Mouse (Mus musculus) thymus, postnatal 0 days (tissue): ENCODE results near the gene Lrit3. TPM values are rescaled to one million over a fixed set of nuclear protein-coding genes. Genes with fewer than 3 reads are reported as not detected.

Source experiments
- DNase-seq: peaks from one replicate; pipeline ENCODE4 v3.0.0-alpha.2; 2015; ENCODE audit warnings: low spot score
- polyA plus RNA-seq: library from polyadenylated mRNA; unstranded; fragments of >200 nt; fragmentation: Nextera tagmentation; extraction: Ambion mirVana; gene quantifications from 2 replicates; pipeline ENCODE4 v1.2.1, GENCODE M21; 2015

The Lrit3 gene
- polyA plus RNA-seq, result not detected in 2 replicates

DNA sequence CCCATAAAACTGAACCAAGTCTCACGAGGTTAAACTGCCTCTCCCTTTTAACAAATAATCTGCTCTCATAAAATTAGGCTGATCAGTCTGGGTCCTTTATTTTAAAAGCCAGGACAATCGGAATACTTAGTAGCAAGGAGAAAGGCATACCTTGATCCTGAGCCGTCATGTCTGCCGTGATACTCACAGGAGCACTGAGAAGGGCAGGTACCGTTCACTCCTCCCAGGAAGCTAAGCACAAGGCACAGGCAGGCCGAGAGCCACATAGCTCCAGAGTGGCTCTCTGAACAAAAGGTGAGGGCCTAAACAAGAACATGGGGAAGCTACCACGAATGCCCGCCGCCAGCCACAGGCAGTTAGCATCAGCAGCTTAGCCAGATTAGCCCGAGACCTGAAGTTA lies at the start of gene Lrit3:
Gene Lrit3, minus strand, starts transcription at position 266 of the 400 bp plus-strand sequence.
- DNase-seq, result no peak

DNA sequence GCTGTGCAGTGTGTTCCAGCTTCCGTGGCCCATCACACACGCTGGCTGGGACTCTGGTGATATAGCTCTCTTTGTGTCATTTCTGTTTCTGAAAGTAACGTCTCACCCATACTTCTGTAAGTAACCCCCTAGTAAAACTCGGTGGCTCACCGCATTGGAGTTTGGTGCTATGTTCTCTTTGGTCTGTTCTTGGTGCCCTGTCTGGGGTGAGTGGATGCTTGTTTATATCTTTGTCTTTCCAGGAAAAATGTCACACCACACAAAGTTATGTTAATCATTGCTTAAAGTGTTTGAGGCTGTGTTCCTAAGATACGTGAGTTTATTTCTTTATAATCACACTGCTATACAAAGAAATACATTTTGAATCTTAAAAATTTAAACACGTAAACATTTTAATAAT lies 43.0 kb upstream of the Lrit3 start:
- no peak for DNase-seq

DNA sequence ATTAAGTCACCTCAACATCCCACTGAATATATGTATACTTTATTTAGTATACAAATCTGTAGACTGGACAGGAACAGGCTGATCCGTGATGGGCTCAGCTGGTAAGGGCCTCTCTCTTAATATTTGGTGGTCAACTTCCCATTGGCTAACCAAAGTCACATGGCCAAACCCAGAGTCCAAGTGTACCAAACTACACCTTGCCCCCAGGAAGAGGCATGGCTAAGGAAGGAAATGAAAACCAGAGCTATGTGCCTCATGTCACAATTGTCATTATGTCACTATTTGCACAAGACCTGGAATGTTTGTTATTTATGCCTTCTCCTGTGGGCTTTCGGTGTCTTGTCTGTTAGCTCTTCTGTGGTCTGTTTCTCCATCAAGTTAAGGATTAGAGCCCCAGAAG lies 42.0 kb upstream of the Lrit3 start:
- no peak for DNase-seq

- DNase-seq, result no peak
Measured at GRCm38 (mm10) chr3:129838017-129838416, 34.2 kb upstream of the Lrit3 start.

- DNase-seq, result no peak
Measured at GRCm38 (mm10) chr3:129836965-129837364, 33.1 kb upstream of the Lrit3 start.

DNA sequence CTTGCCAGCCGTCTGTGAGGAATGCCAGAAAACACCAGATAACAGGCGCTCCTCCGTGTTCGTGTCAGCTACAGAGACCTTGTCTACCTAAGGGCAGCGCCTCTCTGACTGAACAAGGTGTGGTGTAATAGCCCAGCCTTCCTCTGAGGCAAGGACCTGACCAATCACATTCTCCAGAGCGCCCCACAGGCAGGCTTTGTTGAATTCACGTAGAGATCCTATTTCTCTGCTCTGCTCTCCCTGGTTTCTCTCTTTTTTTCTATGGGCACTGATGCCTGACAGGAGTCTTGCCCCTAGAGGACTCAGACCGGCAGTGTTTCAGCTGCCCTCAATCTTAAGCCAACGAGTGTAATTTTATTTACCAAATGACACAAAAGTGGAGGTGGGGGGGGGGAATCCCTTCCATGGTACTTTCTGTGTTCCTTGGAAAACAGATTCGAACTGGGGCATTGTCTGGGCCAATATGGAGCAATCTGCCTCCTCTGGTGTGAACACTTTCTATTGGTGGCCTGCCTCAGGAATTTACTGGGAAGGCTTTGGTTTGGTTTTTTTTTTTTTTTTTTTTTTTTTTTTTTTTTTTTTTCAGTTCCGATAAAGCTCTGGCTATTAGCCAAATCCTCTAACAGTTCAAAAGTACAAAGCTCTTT lies 32.3 kb upstream of the Lrit3 start:
- no peak for DNase-seq

DNA sequence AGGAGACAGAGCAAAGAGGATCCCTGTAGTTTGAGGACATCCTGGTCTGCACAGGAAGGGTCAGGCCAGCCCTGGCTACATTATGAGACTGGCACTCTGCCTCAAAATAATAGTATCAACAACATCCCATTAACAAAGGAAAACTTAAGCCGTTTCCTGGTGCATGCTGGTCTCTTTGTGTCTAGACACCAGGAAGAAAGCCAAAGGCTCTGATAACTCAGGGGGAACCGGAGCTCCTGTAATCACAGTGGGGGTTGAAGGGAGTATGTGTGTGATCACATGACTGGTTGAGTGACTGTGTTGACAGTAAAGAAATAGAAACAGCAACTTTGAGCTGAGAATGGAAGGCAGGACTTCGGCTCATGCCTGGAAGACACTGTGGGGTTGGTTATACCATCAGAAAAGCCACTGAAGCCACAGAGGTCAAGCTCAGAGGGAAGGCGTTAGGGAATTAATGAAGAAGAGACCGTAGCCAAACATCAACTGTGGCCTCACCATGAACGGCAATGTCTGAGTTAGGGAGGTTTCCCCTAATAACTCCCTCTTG lies 31.6 kb upstream of the Lrit3 start, which contains the start of gene Cfi:
Gene Cfi, plus strand, starts transcription at position 497 of the 547 bp plus-strand sequence.
- no peak for DNase-seq

DNA sequence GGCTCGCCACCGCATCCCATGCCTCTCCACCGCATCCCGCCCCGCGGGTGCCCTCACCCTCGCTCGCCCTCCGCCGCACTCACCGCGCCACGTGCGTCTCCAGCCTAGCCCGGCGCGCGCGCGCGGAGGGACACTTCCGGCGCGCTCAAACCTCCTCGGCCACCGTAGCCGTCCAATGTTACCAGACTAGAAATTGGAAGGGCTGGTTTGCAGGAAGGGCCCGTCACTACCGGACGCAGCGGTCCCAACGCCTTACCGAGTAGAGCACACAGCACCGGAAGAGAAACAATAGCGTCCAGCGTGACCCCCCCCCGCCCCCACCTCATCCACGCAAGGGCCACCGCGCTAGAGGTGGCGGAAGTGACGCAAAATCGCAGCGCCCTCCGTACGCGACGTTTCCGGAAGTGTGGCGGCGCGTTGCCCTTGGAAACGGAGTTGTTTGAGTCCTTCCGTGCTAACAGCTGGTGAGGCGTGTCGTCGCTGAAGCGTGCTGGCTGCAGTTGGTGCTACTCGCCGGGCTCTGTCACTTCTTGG lies 27.3 kb upstream of the Lrit3 start, which contains the start of gene Gar1:
Gene Gar1, minus strand, starts transcription at position 362 of the 534 bp plus-strand sequence.
- DNase-seq, result peak; percentile 98

DNA sequence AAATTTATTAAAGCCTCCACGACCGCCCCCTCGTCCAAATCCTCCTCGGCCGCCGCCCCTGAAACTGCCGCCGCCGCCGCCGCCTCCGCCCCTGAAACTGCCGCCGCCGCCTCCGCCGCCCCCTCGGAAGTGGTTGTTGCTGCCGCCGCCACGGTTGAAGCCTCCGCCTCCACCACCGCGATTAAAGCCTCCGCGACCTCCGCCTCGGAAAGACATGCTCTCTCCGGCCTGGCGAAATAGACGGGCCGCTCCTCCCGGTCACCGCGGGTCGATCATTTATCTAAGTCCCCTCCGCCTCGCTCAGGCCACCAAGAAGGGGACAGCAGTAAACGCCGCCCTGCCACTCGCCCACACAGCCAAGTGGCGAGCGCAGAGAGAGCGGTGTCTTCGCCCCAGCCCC lies 26.8 kb upstream of the Lrit3 start:
- DNase-seq, result peak; percentile 51

GRCm38 (mm10) chr3:129827691-129828090 lies 23.9 kb upstream of the Lrit3 start:
- DNase-seq, result no peak

DNA sequence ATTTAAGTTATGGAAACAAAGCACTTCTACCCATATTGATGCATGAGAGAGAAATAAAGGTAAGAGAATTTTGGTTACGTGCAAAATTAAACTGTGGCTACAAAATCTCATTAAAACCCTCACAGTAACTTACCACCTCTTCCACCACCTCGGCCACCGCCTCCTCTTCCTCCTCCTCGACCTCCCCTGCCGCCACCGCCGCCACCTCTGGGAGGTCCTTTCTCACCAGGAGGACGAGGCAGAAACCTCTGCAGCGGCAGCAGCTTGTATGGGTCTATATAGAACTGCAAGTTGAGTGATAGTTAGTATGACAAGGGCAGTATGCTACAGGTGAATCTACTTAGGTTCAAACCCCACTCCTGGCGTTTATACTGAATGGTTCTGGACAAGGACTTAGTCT lies 22.9 kb upstream of the Lrit3 start:
- DNase-seq, result no peak

- no peak for DNase-seq
Measured at GRCm38 (mm10) chr3:129824891-129825290, 21.1 kb upstream of the Lrit3 start.

DNA sequence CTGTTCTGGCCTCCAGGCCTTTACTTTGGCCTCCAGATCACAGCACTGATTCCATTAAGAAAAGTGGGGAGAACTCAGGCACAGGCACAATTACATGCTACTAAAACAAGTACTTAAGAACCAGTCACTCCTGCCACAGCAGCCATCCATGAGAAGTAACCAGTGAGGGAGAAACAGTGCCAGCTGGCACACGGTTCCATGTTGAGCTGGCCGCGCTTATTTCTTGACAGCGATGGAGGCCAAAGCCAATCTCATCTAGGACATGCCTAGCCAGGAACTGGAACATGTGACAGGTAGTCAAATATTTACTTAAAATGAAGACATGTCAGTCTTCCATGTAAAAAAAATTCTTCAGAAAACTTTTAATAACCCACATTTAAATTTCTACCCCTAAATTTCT lies 20.3 kb upstream of the Lrit3 start:
- no peak for DNase-seq

GRCm38 (mm10) chr3:129823293-129823692 lies 19.5 kb upstream of the Lrit3 start:
- DNase-seq, result peak; percentile 61

DNA sequence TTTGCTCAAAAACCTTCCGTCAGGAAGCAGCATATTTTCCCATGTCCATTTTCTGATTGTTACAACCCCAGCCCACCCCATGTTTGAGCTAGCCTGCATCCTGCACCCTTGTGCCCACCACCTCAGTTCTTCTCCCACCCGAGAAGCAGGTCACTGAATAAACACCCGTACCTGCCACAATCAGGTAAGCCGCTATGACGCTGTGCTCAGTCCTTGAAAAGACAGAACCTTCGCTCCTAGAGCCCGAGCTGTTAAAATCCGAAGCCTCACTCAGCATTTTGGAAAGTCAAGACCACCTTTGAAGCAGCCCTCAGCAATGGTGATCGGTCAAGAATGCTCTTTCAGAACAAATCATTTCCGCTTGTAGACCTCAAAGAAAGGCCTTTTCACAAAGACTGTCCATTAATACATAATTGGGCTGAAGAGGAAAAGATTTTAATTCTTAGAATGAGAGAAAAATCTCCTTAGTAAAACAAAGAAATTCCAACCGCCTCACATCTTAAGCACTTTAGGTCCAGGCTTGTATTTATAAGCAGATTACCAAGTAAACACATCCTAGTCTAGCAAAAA lies 18.5 kb upstream of the Lrit3 start, which contains the start of gene Rrh:
Gene Rrh, minus strand, starts transcription at position 382 of the 570 bp plus-strand sequence.
- DNase-seq, result no peak

DNA sequence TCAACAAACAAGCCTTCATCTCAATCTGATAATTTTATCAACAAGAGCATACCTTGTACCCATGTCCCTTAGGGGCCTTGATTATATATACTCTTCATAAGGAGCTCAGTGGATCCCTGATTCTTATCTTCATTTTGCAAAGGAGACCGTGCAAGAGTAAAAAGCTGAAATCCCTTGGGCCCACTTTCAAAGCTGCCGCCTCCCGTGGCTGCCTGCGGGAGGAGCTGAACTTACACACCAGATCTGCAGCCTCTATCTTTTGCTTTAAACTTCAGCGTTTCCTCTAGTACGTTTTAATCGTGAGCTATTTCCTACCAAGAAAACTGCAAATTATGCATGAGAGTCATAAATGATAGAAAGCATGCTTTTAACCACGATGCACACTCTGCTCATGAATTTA lies 17.9 kb upstream of the Lrit3 start:
- DNase-seq, result no peak

DNA sequence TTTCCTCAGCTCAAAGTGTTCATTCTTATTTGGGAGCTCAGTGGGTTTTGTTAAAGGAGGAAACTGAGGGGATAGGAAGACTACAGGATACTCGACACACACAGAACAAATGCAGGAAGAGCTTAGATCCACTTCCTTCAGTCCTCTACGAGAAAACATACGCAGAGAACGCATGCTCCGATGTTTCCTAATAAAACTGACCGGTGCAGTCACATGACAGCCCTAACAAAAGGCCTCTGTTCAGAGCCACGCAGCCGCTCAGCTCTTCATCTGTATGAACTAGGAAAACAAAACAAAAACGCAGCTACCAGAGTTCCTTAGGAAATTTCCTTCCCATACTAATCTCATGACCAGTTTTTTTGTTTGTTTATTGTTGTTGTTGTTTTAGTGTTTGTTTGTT lies 17.0 kb upstream of the Lrit3 start:
- no peak for DNase-seq

GRCm38 (mm10) chr3:129799011-129799410 lies 4.8 kb downstream of the Lrit3 start:
- no peak for DNase-seq

DNA sequence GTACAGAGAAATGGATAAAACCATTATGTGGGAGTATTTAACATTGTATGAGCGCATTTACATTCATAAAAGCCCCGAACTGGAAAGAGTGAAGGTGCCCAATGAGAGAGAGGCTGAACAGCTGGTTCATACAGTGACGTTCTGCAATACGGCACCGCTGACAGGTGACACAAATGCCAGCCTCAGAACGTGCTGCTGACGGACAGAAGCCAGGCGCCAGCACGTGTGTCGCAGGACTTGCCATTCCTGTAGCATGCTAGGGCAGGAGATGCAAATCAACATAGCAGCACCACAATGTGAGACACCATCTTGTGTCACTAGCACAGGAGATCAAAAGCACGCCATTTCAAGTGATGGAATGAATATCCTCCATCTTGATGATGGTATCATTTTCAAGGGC lies 5.3 kb downstream of the Lrit3 start:
- DNase-seq, result no peak

GRCm38 (mm10) chr3:129797341-129797740 lies 6.5 kb downstream of the Lrit3 start:
- DNase-seq, result no peak

DNA sequence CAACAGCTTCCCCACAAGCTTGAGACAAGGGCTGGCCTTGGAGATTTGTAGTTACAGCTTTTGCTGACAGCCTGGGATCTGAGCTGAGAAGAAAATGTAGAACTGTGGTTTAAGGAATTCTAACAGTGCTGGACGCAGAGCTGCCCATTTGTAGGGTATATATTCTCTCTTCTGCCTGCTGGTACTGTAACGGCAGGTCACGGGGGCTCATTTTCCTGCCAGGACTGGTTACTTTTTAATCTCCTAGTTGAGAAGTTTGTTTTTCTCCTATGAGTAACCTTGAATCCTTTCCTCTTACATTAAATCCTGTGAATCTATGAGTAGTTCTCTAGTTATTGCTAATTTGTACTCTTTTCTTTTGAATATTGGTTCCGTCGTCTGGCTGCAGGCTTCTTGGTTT lies 10.0 kb downstream of the Lrit3 start:
- no peak for DNase-seq

DNA sequence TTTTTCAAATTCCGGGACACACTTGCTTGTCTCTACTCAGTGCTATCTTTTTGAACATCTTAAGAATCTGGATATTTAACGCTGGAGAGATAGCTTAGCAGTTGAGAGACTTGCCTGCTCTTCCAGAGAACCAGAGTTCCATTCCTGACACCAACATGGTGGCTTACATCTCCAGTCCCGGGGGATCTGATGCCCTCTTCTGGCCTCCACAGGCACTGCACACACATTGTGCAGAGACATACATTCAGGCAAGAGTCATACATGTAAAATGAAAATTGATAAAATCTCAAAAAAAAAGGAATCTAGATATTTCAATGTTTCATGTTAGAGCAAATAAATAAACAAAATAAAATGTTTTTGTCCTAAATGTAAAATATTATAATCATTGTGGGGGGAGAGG lies 21.1 kb downstream of the Lrit3 start:
- DNase-seq, result no peak

DNA sequence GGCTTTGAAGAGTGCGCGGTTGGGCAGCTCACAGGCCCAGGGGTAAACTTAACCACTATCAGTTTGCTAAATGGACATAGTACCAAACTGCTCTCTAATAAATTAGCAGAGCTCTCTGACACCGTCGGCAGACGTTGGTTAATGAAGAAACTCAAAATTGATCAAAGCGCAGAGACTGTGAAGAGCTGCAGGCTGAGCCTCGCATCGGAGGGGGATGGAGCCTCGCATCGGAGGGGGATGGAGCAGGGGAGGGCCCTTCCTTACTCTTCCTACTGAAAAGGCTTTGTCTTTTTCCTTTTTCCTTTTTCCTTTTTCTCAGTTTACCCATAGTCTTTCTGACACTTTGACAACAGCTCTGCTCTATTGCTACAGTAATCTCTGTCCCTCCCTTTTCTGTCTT lies 22.4 kb downstream of the Lrit3 start:
- no peak for DNase-seq
